Mouse (Mus musculus): ENCODE measurements around the gene Rnf34. TPM values are rescaled to one million over a fixed set of nuclear protein-coding genes. Genes with fewer than 3 reads are reported as not detected.

The Rnf34 gene
- polyA plus RNA-seq, 1 experiment = 7.7 TPM

DNA sequence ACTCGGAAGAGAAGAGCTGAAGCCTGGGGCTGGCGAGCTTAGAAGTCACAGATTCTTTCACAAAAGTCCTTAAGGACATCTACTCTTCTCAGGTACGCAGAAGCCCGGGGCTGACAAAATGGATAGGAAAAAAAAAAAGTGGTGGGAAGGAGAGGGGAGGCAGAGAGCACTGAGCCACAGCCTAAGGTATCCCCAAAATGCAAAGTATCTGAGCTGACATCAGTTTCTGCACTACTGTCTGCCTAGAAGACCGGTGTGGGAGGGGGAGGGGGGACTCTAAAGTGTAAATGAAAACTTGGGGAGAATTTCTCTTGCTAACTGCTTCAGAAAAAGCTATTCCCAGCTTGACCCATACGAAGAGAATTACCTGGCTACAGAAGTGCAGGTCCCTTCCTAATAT lies 48.3 kb downstream of the Rnf34 start:
- WGBS = 91% methylated on average over 6 of the region's 6 CpGs
- no peak for DNase-seq (ENCODE audit: low read depth, low spot score)

DNA sequence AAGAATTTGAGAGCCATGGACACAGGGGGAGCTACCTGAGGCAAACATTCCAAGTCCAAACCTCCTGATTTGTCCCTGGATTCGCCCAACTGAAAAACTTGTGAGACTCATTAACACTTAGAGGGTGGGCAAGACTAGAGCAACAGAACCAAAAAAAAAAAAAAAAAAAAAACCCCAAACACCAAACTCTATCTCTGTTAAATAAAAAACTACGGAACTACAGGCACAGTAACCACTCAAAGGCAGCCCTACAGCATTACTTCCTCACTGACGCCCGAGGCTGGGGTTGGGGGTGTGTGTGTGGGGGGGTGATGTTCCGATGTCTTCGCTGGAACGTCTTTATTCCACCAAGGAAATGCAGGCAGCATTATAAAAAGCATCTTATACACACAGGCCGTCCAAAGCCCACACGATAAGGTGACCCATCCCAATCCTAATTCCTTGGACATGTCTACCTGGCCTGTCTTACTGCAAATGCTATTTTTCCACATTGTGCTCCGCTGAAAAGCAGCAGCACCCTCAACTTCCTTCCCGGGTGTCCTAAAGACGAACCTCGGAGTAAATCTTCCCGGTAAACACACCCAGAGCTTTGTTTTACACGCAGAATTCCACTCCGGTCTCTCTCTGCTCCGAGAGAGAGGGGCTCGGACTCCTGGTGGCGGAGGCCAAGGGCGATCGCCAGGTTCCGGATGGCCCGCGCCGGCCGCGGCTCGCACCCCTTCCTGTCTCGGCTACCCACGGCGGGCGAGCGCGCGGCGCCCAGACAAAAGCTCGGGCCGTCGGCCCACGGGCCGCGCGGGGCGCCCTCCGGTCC lies 49.3 kb downstream of the Rnf34 start:
- WGBS = 2% methylated on average over 45 of the region's 45 CpGs
- no peak for DNase-seq (ENCODE audit: low read depth, low spot score)

DNA sequence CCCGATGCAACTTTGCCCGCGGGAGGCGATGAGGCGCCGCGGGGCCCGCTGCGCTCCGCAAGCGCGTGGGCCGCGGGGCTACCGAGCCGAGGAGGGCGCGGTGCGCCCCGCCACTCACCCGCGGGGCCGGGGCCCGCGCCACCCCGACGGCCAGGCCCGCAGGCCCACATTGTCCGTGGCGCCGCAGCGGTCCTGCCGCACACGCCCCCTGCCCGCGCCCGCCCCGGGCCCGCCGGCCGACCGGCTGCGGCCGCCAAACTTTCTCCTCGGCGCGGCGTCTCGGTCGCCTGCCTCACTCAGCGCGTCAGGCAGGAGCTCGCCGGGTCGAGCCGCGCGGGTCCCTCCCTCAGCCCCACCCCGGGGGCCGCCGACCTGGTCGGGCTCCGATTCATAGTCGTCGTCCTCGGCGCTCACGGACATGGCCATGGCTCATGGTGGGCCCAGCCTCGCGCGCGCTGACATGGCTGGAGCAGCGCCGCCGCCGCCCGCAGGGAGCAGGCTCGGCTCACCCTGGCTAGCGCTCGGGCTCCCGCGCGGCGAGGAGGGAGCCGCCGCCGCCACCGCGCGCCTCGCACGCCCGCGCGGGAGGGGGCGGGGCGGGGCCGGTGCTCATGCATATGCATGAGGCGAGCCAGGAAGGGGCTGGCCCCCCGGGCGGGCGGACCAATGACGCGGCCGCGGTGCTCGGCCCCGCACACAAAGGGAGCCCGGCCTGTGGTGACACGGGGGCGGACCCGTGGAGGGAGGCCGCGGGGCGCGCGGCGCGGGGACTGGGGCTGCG lies 50.1 kb downstream of the Rnf34 start:
- WGBS = under 1% methylated on average over 114 of the region's 120 CpGs
- DNase-seq (ENCODE audit: low read depth, low spot score) = peak; percentile 57

DNA sequence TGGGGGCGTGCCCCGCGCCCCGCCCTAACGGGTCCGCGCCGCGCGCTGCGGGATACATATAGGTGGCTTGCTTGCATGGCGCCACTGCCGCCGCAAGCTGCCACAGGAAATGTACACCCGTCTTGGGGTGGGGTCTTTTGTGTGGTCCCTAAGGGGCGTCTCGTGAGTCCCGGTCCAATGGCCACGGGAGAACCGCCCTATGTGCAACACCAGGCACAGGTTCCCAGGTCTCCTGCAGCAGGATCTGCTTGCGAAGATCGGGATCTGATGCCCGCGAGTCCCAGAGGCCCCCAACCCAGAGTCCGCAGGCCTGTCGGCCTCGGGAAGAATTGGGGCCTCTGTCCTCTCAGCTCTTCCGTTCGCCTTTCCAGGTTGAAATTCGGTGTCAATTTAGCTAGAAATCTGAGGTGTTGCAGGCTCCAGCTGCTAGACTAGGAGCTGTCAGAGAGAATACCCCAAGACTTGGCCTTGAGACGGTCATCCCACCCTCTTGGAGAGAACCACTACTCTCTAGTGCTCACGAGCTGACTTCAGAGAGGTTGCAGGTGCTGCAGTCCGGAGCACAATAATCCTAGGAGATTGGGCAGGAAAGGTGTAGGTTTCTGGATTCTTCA lies 50.8 kb downstream of the Rnf34 start:
- no peak for DNase-seq (ENCODE audit: low read depth, low spot score)
- WGBS = 6% methylated on average over 32 of the region's 33 CpGs

DNA sequence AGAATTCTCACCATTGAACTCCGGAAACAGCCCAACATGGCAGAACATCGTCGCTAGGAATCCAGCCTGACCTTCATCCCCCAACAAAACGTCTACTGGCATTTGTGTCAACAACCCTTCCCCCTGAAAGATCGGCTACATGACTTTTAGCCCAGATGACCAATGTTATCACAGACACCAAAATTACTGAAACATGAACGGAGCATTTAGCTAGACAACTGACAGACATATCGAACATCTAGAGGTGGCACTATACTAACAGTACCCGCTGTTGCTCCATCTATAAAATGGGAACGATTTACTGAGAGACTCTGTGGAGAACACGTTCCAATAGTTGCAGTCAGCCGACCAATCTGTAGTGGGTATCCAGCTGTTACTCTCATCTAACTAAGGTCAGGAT lies 51.3 kb downstream of the Rnf34 start:
- 62% methylated on average over 11 of the region's 11 CpGs for WGBS
- DNase-seq (ENCODE audit: low read depth, low spot score) = no peak

DNA sequence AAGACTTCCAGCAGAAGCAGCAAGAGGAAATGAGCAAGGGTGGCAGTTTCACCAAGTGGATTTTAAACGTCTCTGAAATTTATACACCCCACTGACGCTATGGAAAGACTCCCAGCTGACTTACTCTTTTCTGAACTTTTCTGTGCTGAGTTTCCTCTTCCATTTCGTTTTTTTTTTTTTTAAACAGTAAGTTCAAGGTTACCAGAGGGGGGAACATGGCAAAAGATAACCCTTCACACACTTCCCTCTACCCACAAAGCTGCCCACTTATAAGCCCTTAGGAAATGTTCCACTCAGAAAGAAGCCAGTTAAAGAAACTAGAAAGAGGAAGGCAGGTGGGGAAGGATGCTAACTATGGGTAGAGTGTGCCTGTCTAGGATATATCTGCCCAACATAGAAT lies 51.8 kb downstream of the Rnf34 start:
- 56% methylated on average over 3 of the region's 3 CpGs for WGBS
- DNase-seq (ENCODE audit: low read depth, low spot score) = no peak

DNA sequence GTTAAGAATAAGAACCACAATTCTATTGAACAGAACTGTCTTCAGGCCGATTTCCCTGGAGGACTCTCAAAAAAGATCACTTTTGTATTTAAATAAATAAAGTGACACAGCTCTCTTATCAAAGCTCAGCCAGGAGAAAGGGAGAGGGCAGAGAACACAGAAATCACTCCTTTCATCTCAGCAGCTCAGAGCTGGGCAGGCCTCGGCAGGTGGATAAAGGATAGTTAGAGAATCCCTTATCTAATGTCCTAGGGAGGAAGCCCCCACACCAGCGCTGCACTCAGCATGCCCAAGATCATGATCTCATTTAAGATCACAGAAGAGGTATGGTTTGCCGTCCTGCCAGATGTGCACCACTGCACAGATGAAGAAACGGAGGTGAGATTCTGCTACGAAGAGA lies 52.4 kb downstream of the Rnf34 start:
- no peak for DNase-seq (ENCODE audit: low read depth, low spot score)
- 92% methylated on average over 6 of the region's 6 CpGs for WGBS

DNA sequence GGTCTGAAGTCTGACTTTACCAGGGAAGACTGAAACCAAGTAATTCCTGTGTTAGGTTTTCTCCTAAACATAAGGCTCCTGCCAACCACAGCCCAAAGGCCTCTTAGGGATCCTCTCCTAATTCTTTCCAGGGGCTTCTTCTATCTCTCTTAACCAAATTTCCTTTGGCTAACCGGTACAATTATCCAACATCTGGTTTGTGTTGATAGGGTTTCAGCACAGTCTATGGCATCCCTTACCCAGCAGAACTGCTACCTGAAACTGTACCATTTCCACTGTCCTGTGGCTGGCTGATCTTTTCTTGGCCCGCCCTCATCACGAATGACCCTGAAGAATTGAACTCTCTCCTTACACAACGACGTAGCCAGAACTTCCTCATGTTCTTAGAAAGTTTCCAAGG lies 53.3 kb downstream of the Rnf34 start:
- 47% methylated on average over 5 of the region's 5 CpGs for WGBS
- DNase-seq (ENCODE audit: low read depth, low spot score) = no peak

DNA sequence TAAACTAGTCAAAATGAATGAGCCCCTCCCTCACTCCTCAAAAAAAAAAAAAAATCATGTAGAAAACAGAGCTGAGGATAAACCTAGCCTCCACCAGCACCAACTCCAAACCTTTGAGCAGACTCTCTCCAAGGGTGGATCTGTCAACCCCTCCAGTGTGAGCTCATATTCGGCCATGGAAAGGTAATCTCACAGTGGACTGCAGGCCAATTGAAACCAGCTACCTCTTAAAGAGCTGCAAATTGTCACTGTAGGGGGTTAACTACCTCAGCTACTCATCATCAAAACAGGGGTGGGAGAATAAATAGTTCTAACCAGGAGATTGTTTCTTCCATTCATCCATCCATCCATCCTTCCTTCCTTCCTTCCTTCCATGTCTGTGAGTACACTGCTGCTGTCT lies 57.3 kb downstream of the Rnf34 start:
- 92% methylated on average over 1 of the region's 1 CpGs for WGBS

DNA sequence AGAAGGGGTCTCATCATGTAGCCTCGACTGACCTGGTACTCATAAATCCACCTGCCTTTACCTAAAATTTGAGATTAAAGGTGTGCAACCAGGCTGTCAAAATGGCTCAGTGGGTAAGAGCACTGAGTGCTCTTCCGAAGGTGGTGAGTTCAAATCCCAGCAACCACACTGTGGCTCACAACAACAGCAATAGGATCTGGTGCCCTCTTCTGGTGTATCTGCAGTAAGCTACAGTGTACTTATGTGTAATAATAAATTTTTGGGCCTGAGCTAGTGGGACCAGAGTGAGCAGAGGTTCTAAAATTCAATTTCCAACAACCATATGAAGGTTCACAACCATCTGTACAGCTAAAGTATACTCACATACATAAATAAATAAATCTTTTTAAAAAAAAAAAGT lies 58.2 kb downstream of the Rnf34 start:
- WGBS = 89% methylated on average over 2 of the region's 2 CpGs
- no peak for DNase-seq (ENCODE audit: low read depth, low spot score)

More for the DNA sequence above, 57.3 kb downstream of the Rnf34 start:
- DNase-seq (ENCODE audit: low read depth, low spot score) = no peak

DNA sequence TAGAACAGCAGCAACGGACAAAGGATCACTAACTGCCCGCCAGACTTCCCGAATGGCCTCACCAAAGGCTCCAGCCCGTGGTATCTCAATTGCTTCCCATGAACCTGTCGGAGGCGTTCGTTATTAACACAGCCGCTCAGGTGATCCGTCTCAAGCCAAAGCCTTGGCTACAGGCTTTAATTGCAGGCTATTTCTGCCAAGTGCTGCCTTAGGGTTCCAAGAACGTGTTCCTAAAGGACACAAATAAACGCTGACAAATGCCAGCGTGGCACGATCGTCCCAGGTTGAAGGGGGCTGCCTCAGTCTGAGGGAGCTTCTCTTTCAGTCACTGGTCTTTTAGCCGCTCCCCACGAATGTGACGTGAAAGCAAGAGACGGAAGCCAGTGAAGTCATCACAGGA lies 59.6 kb downstream of the Rnf34 start:
- 84% methylated on average over 18 of the region's 18 CpGs for WGBS

DNA sequence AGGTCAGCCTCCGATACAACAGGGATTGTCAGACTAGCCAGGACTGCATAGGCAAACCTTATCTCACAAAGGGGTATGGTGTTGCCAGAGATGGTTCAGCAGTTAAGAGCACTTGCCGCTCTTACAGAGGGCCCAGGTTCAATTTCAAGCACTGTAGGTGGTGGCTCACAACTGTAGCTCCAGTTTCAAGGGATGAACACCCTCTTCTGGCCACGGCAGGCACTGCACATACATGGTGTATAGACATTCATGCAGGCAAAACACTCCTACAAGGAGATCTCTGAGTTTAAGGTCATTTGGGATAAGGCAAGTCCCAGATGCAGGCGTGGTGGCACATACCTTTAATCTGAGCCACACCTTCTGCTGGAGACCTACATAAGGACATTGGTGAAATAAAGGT lies 63.0 kb downstream of the Rnf34 start:
- no peak for DNase-seq (ENCODE audit: low read depth, low spot score)
- WGBS = 88% methylated on average over 4 of the region's 4 CpGs

More for the DNA sequence above, 59.6 kb downstream of the Rnf34 start:
- no peak for DNase-seq (ENCODE audit: low read depth, low spot score)

DNA sequence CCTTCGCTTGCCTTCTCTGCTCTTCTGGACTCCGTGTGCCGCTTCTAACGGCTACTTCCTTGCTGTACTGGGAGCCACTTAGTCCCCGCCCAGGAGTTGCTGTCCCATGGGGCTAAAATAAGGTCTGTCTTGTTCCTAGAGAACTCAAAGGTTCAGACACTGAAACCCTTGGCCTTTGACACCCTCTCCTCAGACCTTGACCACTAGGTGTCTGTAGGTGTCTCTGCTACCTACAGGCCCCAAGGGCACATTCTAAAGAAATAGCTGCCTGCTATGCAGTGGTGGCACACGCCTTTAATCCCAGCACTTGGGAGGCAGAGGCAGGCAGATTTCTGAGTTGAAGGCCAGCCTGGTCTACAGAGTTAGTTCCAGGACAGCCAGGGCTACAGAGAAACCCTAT lies 66.3 kb downstream of the Rnf34 start:
- 91% methylated on average over 6 of the region's 6 CpGs for WGBS
- no peak for DNase-seq (ENCODE audit: low read depth, low spot score)

DNA sequence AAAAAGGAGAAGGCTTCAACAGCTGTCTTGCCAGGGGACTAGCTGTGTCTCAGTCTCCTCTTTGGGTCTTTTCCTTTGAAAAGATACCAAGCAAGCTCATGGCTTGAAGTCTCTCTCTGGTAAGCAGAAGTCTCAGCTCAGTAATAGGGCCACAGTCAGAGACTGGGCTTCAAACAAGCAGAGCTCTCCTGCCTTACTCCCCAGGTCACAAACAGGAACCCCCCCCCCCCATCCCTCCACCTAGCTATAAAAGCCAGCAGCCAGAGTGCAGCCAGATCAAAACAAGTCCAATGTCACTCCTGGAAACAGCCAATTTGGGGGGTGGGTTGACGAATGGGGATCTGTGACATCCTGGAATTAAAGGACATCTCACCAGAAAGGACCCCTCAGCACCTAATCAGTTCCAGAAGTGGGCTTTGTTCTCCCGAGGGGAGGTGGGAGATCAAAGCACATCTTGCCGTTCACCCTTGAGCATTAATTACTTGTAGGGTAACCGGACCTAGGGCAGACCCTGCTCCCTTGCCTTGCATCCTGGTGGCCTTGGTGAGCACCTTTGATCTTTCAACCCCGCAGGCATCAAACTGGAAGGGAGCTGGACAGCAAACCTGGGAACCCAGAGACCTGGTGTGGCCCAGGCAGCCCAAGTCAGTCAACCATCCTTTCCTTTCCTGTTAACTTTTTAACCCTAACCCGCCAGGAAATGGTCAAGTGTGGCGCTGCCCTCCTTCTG lies 68.3 kb downstream of the Rnf34 start:
- 82% methylated on average over 7 of the region's 7 CpGs for WGBS
- DNase-seq (ENCODE audit: low read depth, low spot score) = no peak

DNA sequence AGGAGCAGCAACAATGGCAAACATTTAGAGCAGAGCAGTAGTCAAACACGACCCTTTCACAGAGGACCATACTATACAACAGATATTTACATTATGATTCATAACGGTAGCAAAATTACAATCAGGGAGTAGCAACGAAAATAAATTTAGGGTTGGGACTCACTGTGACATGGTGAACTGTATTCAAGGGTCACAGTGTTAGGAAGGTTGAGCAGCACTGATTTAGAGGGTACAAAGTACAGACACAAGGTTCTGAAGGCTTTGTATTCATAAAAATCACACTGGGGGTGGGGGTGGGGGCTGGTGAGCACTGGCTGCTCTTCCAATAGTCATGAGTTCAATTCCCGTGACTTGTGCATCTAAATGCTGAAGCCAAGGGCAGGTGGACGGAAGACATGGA lies 70.7 kb downstream of the Rnf34 start:
- 44% methylated on average over 5 of the region's 5 CpGs for WGBS

More for the DNA sequence above, 70.7 kb downstream of the Rnf34 start:
- DNase-seq (ENCODE audit: low read depth, low spot score) = no peak

Other genes starting within 250 kb of the Rnf34 start
- gene Ift81, start 235.5 kb upstream of the Rnf34 start, polyA plus RNA-seq (2012; rRNA removed) = 0.72 and 0.89 TPM in 2 replicates
- gene P2rx7, start 206.1 kb upstream of the Rnf34 start, polyA plus RNA-seq (2012; rRNA removed) = 18.6 and 21.4 TPM in 2 replicates
- 62.4 and 84.2 TPM in 2 replicates for gene P2rx4, start 142.5 kb upstream of the Rnf34 start, polyA plus RNA-seq (2012; rRNA removed)
- 5.1 and 6.1 TPM in 2 replicates for gene Camkk2, start 70.6 kb upstream of the Rnf34 start, polyA plus RNA-seq (2012; rRNA removed)
- gene Anapc5, start 28.7 kb upstream of the Rnf34 start, polyA plus RNA-seq (2012; rRNA removed) = 183 and 186 TPM in 2 replicates
- gene Kdm2b, start 139.8 kb downstream of the Rnf34 start, polyA plus RNA-seq (2012; rRNA removed) = 12.1 and 15.7 TPM in 2 replicates
- 86.0 and 97.3 TPM in 2 replicates for gene Orai1, start 165.0 kb downstream of the Rnf34 start, polyA plus RNA-seq (2012; rRNA removed)
- not detected in 2 replicates for gene Morn3, start 197.0 kb downstream of the Rnf34 start, polyA plus RNA-seq (2012; rRNA removed)
- 3.9 and 4.7 TPM in 2 replicates for gene Tmem120b, start 218.4 kb downstream of the Rnf34 start, polyA plus RNA-seq (2012; rRNA removed)

All from large intestine, adult 2 months (tissue).